Mouse (Mus musculus): Measurements from ENCODE around the gene Sorl1. TPM values are rescaled to one million over a fixed set of nuclear protein-coding genes. Genes with fewer than 3 reads are reported as not detected.

Sorl1 gene
- polyA plus RNA-seq, 1 experiment from 2014 or later, result 5.4 TPM

DNA sequence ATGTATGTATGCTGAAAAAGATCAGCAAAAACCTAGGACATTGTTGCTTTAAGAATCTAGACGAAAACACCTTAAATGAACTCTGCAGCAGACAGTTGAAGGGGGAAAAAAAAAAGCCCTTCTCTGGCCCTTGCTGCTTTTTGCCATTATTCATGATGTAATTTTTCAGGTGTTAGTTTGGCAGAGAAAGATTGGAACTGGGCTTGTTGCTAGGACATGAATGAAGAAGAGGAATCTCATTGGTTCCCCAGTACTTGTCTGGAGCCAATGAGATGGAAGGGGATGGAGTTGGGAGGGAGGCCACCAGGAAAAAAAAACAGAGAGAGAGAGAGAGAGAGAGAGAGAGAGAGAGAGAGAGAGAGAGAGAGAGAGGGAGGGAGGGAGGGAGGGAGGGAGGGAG, 187.5 kb downstream of the Sorl1 start:
- Histone ChIP-seq H3K4me1 (peaks cover 76% of the 10 kb centered on the region), H3K9me3 (no peaks in the 10 kb centered on the region), H3K4me2 (replicated peaks) (no peak overlapping the region), H3K4me3 (no peak overlapping the region), H3K27me3 (no peaks in the 10 kb centered on the region), H3K27ac (no peak overlapping the region), H3K9ac (no peak overlapping the region), H3K36me3 (no peaks in the 10 kb centered on the region)
- 0% methylated on average over 1 of the region's 1 CpGs for WGBS
- 0 out of 2 replicates have a peak, but pooled peaks have one; percentile 29 for ATAC-seq (ENCODE audit: low FRiP score, low read depth)

DNA sequence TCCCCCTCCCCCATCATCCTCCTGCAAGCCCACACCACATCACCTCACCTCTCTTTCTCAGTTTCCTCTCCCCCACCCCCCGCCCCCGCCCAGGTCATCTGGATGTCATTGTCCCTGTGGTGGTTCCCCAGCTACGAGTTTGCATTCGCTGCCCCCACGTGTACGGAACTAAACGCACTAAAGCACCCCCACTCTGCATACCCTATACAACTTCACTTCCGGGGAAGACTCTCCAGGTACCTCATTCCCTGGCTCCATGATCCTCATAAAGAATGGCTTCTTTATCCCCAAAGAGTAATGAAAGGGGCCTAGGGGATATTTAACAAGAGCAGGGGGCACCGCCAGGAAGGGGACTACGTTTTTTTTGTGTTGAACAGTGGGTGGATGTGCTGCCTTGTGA, 188.1 kb downstream of the Sorl1 start:
- Histone ChIP-seq H3K9me3 (no peaks in the 10 kb centered on the region), H3K9ac (peak overlapping the region; percentile 68), H3K36me3 (no peaks in the 10 kb centered on the region), H3K4me1 (peaks cover 78% of the 10 kb centered on the region), H3K4me2 (replicated peaks) (peak overlapping the region; percentile 64), H3K27ac (peak overlapping the region; percentile 98), H3K4me3 (peak overlapping the region; percentile 29), H3K27me3 (no peaks in the 10 kb centered on the region)
- WGBS, result under 1% methylated on average over 10 of the region's 10 CpGs
- ATAC-seq (ENCODE audit: low FRiP score, low read depth), result peak; percentile 37

DNA sequence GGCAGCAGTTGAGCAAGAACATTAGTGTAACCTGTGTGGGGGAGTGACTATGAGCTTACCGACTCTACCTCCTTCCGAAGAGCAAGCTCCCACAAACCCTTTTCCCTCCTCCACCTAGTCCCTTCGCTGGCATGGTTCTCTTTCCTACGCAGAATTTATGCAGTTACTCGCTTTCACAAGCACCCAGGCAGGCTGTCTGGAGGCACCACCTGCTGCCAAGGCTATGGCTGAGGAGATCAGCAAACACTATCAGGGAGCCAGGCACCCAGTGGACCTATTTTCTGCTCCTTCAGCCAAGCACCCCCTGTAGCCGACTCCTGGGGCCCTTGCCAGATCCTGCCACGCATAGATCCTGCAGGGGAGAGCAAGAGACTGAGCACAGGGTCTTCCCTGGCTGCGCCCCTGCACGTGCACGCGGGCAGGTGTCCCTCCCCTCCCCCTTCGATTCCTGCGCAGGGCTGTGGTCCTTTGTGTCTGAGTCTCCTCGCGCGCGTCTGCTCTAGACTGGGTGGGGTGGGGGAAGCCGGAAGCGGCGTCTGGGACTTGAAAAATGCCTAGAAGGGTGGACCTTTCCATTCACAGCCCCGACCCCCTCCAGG, 188.6 kb downstream of the Sorl1 start:
- no peaks in the 10 kb centered on the region for H3K36me3 ChIP-seq
- H3K9me3 ChIP-seq, result no peaks in the 10 kb centered on the region
- no peaks in the 10 kb centered on the region for H3K27me3 ChIP-seq
- peak overlapping the region; percentile 29 for H3K4me3 ChIP-seq
- ATAC-seq (ENCODE audit: low FRiP score, low read depth), result peak; percentile 62
- H3K4me2 ChIP-seq (replicated peaks), result peak overlapping the region; percentile 64
- peak overlapping the region; percentile 68 for H3K9ac ChIP-seq
- H3K4me1 ChIP-seq, result peaks cover 77% of the 10 kb centered on the region
- H3K27ac ChIP-seq, result peak overlapping the region; percentile 98
- 1% methylated on average over 21 of the region's 21 CpGs for WGBS

DNA sequence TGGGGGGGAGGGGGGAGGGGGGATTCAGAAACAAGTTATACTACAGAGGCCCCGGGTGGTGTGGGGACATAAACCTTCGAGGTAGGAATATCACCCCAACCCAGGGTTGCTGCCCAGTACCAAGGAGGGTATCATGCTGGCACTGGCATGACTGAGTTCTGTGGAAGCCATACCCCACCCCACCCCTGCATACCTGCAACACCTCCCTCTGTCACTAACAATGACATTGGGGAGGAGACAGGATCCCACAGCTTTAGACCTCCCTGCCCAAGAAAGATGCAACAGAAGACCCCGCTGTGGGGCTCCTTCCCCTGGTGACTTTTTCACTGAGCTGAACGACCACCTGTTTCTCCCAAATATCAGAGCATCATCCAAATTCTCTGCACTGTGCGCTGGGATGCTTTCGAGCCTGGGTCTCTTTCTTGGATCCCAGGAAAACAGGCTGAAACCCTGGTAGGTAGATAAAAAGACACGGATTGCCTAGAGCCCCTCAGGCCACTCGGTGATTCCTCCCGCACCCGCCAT, 189.2 kb downstream of the Sorl1 start:
- Histone ChIP-seq H3K9ac (peak overlapping the region; percentile 68), H3K4me2 (replicated peaks) (peak overlapping the region; percentile 64), H3K4me1 (peaks cover 72% of the 10 kb centered on the region), H3K27ac (peak overlapping the region; percentile 98), H3K27me3 (no peaks in the 10 kb centered on the region), H3K36me3 (no peaks in the 10 kb centered on the region), H3K4me3 (peak overlapping the region; percentile 29), H3K9me3 (no peaks in the 10 kb centered on the region)
- WGBS, result 15% methylated on average over 10 of the region's 10 CpGs
- no peak for ATAC-seq (ENCODE audit: low FRiP score, low read depth)

DNA sequence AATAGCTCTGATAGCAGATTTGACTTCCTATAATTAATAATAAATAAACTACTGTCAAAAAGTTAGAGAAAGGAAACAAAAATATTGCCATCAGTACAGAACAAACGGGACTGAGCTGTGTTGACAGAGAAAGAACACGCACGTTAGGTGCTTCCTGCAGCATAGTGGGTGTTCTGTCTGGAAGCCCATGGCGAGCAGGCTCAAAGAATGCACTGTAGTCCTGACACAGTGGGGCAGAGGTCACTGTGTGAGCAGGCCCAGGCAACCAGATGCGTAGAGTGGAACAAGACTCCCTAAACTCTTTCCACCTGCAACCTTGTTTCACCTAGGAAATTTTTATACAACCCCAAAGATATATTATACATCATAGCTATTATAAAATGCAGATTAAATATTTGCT, 194.1 kb downstream of the Sorl1 start:
- no peaks in the 10 kb centered on the region for H3K9me3 ChIP-seq
- H3K4me2 ChIP-seq (replicated peaks), result no peak overlapping the region
- no peak overlapping the region for H3K9ac ChIP-seq
- no peak for ATAC-seq (ENCODE audit: low FRiP score, low read depth)
- peaks cover 51% of the 10 kb centered on the region for H3K4me1 ChIP-seq
- H3K27me3 ChIP-seq, result no peaks in the 10 kb centered on the region
- H3K27ac ChIP-seq, result no peak overlapping the region
- WGBS, result 44% methylated on average over 5 of the region's 5 CpGs
- H3K36me3 ChIP-seq, result no peaks in the 10 kb centered on the region
- no peak overlapping the region for H3K4me3 ChIP-seq

DNA sequence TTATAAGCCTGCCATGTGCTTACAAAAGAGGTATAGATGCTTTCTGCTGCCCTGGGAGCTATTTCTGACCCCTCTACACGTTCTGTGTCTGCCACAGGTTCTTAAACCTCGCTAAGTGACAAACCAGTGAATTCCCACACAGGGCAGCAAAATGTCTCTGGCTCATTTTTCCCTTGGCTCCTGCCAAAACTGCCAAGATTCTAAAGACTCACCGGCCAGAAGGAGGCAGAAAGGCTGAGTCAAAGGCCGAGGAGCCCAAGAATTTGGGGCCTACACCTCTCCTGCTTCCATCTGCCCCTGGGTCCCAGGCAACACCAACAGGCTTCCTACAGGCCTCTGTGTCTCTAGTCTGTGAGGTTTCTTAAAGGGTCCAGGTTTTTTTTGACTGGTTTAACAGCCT, 198.4 kb downstream of the Sorl1 start:
- Histone ChIP-seq H3K27ac (peak overlapping the region; percentile 91), H3K9ac (peak overlapping the region; percentile 19; the same call in 1 of the 2 replicates), H3K36me3 (no peaks in the 10 kb centered on the region), H3K4me2 (replicated peaks) (0 out of 2 replicates have a peak overlapping the region, but pooled peaks have one; percentile 7), H3K27me3 (no peaks in the 10 kb centered on the region), H3K4me3 (no peak overlapping the region), H3K4me1 (peaks cover 24% of the 10 kb centered on the region), H3K9me3 (no peaks in the 10 kb centered on the region)
- ATAC-seq (ENCODE audit: low FRiP score, low read depth), result no peak; the same call in 1 of the 2 replicates
- WGBS, result 41% methylated on average over 4 of the region's 4 CpGs

DNA sequence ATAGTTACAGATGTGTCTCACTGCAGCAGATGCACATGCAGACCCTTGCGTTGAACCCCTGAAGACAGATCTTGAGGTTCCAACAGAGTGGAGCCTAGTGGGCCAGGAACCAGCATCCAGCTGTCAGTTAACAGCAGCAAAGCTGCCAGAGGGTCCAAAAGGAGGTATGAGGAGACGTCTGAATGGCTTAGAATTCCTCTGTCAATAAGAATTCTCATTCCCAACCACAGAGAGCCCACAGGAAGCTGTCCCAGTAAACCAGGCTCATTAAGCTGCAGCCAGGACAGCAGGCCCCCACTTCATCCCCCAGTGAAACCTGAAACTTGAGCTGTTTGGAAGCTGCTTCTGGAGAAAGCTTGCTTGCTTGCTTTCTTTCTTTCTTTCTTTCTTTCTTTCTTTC, 200.0 kb downstream of the Sorl1 start:
- H3K4me2 ChIP-seq (replicated peaks), result no peak overlapping the region; the same call in 1 of the 2 replicates
- no peaks in the 10 kb centered on the region for H3K27me3 ChIP-seq
- no peaks in the 10 kb centered on the region for H3K36me3 ChIP-seq
- ATAC-seq (ENCODE audit: low FRiP score, low read depth), result peak; percentile 76; the same call in 1 of the 2 replicates
- H3K9me3 ChIP-seq, result no peaks in the 10 kb centered on the region
- H3K4me3 ChIP-seq, result no peak overlapping the region
- H3K9ac ChIP-seq, result no peak overlapping the region
- WGBS, result 10% methylated on average over 2 of the region's 2 CpGs
- peak overlapping the region; percentile 90 for H3K27ac ChIP-seq
- peaks cover 32% of the 10 kb centered on the region for H3K4me1 ChIP-seq

DNA sequence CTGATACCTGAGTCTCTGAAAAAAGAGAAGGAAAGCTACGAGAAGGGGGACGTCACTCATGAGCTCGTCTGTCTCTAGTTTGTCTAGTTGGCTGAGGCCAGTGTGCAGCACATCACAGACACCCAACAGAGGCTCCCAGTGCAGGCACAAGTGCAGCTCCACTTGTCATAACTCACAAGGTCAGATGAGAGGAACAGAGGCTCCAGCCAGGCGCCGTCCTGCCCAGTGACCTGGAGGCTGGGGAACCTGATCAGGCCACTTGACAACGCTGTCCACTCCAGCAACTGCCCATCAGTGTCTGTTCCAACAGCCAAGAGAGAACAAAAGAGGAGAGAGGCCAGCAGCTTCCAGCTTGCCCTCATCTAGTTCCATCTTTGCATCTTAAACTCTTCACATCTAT, 201.7 kb downstream of the Sorl1 start:
- 83% methylated on average over 6 of the region's 6 CpGs for WGBS
- no peaks in the 10 kb centered on the region for H3K9me3 ChIP-seq
- ATAC-seq (ENCODE audit: low FRiP score, low read depth), result no peak
- peak overlapping the region; percentile 55; the same call in 1 of the 2 replicates for H3K27ac ChIP-seq
- H3K36me3 ChIP-seq, result no peaks in the 10 kb centered on the region
- peaks cover 49% of the 10 kb centered on the region for H3K4me1 ChIP-seq
- no peak overlapping the region for H3K4me3 ChIP-seq
- no peaks in the 10 kb centered on the region for H3K27me3 ChIP-seq
- H3K9ac ChIP-seq, result no peak overlapping the region
- no peak overlapping the region for H3K4me2 ChIP-seq (replicated peaks)

DNA sequence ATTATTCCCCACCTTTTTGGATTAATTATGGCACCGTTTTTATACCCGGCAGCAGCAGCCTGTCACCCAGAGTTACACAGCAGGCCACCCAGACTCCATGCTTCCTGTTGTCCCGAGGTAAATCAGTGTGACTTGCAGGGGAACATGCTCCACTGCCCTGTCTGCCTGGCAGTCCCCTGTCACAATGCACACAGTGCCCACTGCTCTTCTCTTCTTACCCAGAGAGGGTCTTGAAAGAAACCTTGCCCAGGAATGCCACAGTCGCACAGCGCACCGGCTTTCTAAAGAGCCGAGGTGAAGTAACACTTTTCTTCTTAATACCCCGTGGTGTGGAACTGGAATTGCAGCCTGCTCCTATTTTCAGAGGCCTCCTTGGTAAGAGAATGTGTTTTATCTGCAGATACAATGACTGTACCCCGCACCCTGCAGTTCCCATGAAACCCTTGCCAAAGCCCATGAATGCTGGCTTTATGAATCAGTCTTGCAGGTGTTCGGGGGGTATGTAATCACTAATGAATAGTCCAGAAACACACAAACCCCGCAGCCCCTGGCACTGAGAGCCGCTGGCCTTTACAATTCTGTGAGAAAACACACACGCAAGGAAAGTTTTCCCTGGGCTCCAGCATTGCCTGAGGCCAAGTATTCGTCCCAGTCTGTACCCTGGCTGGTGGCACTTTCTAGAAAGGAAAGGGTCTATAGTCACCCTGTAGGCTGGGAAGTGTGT, 205.3 kb downstream of the Sorl1 start:
- H3K4me1 ChIP-seq, result peaks cover 32% of the 10 kb centered on the region
- H3K4me2 ChIP-seq (replicated peaks), result peak overlapping the region; percentile 46
- WGBS, result 17% methylated on average over 14 of the region's 14 CpGs
- H3K27ac ChIP-seq, result peak overlapping the region; percentile 93
- no peaks in the 10 kb centered on the region for H3K36me3 ChIP-seq
- peak; percentile 55; the same call in 1 of the 2 replicates for ATAC-seq (ENCODE audit: low FRiP score, low read depth)
- H3K4me3 ChIP-seq, result no peak overlapping the region
- H3K9me3 ChIP-seq, result no peaks in the 10 kb centered on the region
- no peaks in the 10 kb centered on the region for H3K27me3 ChIP-seq
- H3K9ac ChIP-seq, result 0 out of 2 replicates have a peak overlapping the region, but pooled peaks have one; percentile 45

DNA sequence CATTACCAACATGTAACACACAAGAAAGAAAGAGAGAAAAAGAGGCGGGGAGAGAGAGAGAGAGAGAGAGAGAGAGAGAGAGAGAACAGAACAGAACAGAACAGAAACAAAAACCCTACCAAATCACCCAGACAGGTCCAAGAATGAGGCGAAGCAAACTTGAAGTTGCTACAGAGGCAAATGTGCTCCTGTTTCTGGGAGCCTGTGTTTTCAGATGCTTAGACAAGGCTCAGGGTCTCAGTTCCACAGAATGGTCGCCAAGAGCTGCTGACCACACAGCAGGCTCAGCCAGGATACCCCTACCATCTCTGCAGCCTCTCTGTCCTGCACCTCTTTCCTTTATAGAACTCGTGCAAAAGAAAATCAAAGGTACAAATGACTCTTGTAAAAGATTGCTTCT, 205.9 kb downstream of the Sorl1 start:
- Histone ChIP-seq H3K4me1 (peaks cover 35% of the 10 kb centered on the region), H3K36me3 (no peaks in the 10 kb centered on the region), H3K27me3 (no peaks in the 10 kb centered on the region), H3K27ac (peak overlapping the region; percentile 93), H3K4me3 (peak overlapping the region; percentile 8; the same call in 1 of the 2 replicates), H3K4me2 (replicated peaks) (peak overlapping the region; percentile 46), H3K9ac (peak overlapping the region; percentile 51; the same call in 1 of the 2 replicates), H3K9me3 (no peaks in the 10 kb centered on the region)
- WGBS, result 39% methylated on average over 4 of the region's 4 CpGs
- ATAC-seq (ENCODE audit: low FRiP score, low read depth), result no peak

DNA sequence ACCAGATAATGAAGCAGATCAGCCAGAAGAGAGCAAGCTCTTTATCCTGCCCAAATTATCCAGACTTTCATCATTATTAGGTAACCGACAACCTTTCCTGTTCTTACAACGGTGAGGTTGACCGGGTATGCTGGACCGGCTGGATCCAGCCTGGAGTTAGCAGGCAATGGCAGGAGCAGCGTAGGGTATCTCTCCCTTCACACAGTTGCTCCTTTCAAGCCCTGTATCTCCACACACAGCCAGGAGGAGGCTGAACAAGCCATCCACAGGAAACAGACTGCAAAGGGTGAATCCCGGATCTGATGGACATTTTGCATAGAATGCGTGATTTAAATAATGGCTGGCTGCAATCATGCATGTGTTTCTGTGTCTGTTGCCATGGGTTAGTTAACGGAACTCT, 208.5 kb downstream of the Sorl1 start:
- Histone ChIP-seq H3K27ac (no peak overlapping the region), H3K4me1 (peaks cover 45% of the 10 kb centered on the region)

More for the DNA sequence above, 208.5 kb downstream of the Sorl1 start:
- no peak overlapping the region for H3K4me3 ChIP-seq
- H3K4me2 ChIP-seq (replicated peaks), result no peak overlapping the region
- no peaks in the 10 kb centered on the region for H3K27me3 ChIP-seq
- no peaks in the 10 kb centered on the region for H3K9me3 ChIP-seq
- ATAC-seq (ENCODE audit: low FRiP score, low read depth), result no peak
- H3K36me3 ChIP-seq, result no peaks in the 10 kb centered on the region
- WGBS, result 74% methylated on average over 8 of the region's 8 CpGs
- no peak overlapping the region for H3K9ac ChIP-seq
